Mouse (Mus musculus) bone marrow macrophage, adult 2 months (primary cell): ENCODE data around the gene Nt5dc1.

Experiments
- CTCF ChIP-seq: IDR thresholded peaks from 2 replicates; pipeline ENCODE4 v1.5.1; 2012; ENCODE audit warnings: low read depth, mild to moderate bottlenecking, low read length, moderate library complexity
- POLR2A ChIP-seq: IDR thresholded peaks from 2 replicates; pipeline ENCODE4 v1.6.1; 2012; ENCODE audit warnings: mild to moderate bottlenecking, low read depth, low read length, borderline replicate concordance

DNA sequence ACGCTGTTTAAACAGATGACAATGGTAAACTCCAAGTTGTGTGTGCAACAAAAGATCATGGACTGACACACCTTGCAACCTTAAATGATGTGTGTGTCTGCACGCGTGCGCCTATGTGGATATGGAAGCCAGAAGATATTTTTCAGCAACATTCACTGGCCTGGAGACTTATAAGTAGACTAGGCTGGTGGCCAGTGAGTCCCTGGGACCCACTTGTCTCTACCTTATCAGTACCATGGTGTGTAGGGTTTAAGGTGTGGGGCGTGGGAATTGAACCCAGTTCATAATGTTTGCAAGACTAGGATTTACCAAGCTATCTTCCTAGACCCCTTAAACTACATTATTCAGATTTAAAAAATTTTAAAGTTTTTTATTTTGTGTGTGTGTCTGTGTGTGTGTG lies 91.2 kb downstream of the Nt5dc1 start:
- TF ChIP-seq CTCF, result no peak
- TF ChIP-seq POLR2A, result no peak
